Mouse (Mus musculus) spleen, adult 12 weeks (tissue): ENCODE results near the gene Arsa.

Source experiments
- DNase-seq: peaks from one replicate; pipeline ENCODE4 v3.0.0; 2022; ENCODE audit warnings: low spot score

Arsa gene

GRCm38 (mm10) chr15:89477091-89477491 is at the start of gene Arsa:
Gene Arsa (minus strand): TSS chr15:89477425.
- no peak for DNase-seq

DNA sequence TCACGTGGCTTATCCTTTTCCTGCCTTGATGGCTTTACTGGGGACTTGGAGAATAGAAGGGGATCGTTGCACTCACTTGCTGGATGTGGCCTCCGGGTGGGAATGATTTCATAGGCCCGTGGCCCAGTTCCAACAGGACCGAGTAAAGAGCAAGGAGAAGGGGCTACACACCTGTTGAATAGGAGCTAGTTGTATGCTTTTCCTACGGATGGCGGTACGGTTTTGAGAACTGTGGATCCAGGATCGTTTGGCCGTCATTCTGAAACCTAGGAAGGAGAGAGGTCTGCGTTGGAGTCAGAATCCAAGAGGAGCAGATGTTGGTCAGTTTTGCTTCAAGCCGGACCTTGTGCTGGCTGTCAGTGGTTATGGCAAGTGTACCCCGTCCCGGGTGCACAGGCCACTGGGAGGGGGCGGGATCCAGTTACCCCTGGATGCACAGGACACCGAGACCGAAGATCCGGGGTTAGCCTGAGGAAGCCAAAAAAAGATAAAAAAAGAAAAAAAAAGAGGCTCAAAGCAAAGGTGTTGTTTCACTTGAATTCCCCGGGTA is 49.6 kb upstream of the Arsa start:
- no peak for DNase-seq

DNA sequence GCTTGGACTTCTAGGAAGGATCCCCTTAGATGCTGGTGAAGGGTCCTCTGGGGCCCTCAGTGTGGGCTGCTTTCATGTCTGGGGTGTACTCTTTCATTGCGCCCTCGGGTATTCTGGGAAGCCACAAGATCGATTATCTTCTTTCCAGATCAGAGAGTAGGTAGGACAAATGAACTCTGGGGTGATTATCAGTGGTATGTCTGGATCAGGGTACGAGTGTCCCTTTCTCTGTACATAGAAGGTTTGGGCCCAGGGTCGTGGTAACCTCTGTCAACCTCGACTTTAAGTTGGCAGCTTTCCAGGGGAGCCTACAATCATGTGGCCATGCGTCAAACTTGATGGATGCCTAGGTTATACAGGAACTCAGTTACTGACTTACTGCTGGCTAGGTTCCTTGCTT is 48.7 kb upstream of the Arsa start:
- DNase-seq, result no peak

GRCm38 (mm10) chr15:89525464-89525863 is 48.2 kb upstream of the Arsa start:
- DNase-seq, result no peak

DNA sequence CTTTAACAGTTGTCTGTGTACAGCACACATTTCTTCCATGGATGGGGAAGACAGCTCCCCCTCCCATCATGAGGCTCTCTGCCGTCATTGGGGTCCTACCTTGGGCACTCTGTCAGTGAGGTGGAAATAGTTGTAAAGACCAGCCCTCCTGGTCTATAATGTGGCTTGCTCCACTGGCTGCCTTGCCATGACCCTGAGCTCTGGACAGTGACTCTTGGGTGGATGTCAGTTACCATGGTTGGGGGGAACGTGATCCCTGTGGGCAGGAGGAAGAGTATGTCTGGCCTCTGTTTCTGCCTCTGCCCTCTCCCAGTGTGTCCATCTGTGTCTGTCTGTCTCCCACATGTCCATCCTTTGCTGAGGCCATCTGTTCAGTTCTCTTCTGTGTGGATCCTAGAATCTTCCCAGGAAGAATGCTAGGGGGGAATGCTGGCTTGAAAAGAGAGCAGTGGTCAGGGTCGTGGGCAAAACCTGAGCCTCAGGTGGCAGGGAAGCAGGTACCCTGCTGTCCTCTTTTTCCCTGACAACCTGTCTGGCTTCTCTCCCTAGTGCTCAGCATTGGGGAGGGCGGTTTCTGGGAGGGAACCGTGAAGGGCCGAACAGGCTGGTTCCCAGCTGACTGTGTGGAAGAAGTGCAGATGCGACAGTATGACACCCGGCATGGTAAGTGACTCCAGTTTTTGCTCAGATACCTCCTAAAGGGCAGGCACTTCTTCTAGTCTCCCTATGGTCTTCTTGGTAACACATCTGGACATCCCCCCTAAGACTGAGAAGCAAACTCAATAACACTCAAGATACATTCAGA is 47.6 kb upstream of the Arsa start:
- DNase-seq, result no peak

GRCm38 (mm10) chr15:89524001-89524571 is 46.9 kb upstream of the Arsa start:
- DNase-seq, result no peak

- DNase-seq, result no peak
Observed at GRCm38 (mm10) chr15:89523283-89523832, 46.1 kb upstream of the Arsa start.

GRCm38 (mm10) chr15:89522566-89523282 is 45.5 kb upstream of the Arsa start:
- DNase-seq, result no peak

DNA sequence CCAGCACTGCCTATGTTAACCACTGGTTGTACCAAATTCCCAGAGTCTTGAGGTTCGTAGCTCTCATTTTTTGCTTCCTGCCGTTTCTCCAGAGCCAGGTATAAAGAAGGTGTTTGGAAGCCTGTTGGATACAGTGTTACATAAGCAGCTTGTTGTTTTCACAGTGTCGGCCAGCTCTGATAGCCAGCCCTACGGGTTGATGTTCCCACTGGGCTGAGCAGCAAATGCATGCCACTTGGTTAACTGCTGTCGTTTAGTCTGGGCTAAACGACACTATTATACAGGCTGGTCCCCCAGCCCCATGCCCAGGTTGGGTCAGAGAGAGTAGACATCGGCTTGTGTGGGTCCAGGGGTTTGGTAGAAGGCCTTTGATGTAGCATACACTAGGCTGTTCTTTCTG is 44.7 kb upstream of the Arsa start:
- DNase-seq, result no peak

GRCm38 (mm10) chr15:89512679-89513078 is 35.5 kb upstream of the Arsa start:
- DNase-seq, result no peak

GRCm38 (mm10) chr15:89507751-89508150 is 30.5 kb upstream of the Arsa start:
- no peak for DNase-seq

DNA sequence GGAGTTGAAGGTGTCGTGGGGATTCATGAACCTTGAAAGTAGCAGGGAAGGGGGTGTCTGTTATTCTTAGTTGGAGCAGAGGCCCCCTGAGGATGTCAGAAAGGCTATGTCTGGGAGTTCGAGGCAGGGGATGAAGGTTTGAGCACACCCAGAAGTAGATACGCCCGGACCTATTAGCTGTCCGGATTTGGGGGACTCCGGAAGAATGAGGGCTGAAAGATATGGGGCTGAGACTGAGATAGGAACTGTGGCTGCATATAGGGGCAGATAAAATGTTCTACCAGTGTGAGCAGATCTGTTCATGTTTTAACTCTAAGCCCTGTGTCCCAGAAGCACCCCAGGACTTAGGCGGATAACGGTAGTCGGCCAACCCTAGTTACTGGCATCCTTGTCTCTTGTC is 27.6 kb upstream of the Arsa start:
- DNase-seq, result no peak

- DNase-seq, result no peak
Observed at GRCm38 (mm10) chr15:89501321-89501720, 24.1 kb upstream of the Arsa start.

DNA sequence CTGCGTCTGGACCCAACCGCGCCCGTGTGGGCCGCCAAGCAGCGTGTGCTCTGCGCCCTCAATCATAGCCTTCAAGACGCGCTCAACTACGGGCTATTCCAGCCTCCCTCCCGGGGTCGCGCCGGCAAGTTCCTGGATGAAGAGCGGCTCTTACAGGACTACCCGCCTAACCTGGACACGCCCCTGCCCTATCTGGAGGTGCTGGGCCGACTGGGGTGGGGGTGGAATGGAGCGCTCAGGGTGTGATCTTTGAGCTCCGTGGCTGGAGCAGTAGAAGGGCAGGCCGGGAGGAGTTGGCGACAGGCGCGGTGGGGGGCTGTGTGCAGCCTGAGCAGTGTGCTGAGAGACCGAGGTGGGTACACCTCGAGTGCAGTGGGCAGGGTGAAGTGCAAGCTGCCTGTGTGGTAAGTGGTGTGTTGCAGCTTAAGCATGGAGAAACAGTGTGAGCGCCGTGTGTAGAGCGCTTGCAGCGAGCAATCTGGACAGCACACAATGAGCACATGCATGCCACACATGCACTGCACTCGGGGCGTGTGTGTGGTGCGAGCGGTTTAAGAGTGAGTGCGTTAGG is 23.1 kb upstream of the Arsa start:
- no peak for DNase-seq

- no peak for DNase-seq
Observed at GRCm38 (mm10) chr15:89499784-89500220, 22.6 kb upstream of the Arsa start.

DNA sequence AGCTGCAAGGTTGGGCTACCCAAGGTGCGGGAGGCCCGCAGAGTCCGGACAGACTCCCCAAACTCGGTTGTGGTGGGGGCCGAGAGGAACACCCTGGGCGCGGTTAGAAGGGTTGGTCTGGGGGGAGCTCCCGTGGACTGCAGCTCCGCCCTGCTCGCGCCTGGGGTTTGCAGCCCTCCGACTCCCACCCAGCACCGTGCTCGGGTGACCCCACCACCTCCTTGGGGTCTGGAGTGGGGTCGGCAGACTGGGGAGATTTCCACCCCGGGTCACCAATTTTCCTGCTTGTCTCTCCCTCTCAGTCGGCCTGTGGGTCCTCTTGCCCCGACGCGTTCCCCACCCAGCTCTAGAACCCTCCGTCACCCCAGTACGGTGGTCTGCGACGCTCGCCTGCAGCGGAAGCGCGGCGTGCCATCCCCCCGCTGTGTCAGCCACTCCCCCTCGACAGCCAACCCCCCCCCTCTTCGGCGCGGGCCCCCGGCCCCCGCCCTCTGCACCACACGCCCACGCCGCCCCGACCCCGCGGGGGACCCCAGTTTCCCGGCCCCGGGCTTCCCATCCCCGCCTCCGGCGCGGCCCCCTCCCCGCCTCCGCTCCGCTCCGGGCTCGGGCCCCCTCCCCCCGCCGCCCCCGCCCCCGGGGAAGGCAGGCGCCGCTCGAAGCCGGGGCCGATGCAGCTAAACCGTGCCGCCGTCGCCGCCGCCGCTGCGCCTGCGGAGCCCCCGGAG is 21.9 kb upstream of the Arsa start, which contains the start of gene Shank3:
Gene Shank3, plus strand, starts transcription at position 663 of the 728 bp plus-strand sequence.
- no peak for DNase-seq

DNA sequence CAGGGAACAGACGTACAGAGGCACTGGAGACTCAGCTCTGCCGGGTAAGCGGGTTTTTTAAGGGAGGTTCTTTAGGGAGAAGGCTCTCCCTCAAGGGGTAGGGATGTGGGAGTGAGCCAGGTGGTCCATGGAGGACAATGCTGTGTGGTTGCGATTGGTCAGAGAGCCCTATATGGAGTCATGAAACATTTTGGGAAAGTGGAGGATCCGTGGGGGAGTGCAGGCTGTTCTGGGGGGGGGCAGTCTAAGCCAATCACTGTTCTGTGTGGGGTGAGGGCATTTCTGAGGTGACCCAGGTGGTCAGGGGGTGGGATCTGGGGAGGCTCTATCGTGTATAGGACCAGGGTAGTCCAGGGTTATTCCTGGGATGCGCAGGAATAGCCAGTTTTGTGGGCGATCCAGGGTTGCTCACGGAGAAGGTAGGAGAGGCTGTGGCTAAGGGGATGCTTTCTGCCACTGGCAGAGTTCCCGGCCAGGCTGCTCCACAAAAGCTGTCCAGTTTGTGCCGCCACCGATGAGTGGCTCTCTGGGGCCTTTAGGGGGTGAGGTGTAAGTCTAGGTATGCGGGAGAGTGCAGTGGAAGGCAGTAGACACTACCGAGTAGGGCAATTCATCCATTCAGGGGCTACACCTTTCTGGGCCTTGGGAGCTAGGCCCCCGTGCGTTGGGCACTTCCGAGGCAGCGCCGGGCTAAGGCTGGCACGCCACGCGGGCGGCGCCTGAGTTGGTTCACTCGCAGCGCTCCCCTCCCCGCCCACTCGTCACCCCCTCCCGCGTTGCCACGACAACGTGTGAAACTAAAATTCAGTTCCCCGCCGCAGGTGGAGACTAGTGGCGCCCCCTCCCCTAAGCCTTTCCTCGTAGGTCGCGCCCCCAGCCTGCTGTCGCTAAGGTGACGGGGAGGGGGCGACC is 21.1 kb upstream of the Arsa start:
- no peak for DNase-seq

DNA sequence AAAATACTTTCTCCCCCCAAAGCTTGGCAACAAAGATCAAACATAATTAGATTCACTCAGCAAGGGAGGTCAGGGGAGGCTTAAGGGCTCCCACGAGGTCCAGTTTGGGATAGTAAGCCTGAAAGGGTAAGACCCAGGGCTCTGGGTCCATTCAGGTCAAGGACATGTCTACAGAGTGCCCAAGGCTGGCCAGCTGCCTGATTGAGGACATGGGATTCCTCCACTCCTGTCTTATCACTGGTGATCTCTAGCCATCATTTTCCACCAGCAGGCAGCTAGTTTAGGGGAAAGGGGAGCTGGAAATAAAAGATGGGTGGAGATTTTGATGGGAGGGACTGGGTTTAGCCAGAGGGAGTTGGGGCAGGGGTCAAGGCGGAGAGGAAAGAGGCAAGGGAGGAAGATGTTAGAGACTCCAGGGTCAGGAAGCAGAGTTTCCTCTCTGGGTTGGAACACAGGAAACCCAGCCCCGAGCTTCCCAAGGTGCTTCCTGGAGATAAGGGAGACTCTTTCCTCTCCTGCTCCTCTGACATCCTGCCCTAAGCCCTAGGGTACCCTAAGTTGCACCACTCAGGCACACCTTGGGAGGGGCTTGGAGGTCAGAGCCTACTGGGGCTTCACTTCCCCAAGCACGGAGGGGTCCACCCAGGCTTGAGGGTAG is 20.3 kb upstream of the Arsa start:
- DNase-seq, result no peak

DNA sequence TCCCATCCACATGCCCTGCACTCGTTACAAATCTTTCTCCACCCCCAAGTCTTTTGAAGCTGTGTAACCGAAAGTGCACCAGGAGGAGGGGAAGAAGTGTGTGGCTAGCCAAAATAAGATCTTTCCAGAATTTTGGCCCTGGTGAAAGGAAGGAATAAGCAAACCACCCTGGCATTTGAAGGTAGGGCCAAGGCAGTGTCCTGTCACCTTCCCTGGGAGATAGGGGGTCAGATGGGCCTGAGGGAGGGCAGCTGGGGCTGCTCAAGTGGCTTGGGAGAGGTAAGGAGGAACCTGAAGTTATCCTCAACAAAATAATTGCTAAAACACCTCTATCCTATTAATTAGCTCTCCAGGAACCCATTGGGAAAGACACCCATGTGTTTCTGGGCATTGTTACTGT is 19.6 kb upstream of the Arsa start:
- DNase-seq, result no peak

GRCm38 (mm10) chr15:89496131-89496530 is 18.9 kb upstream of the Arsa start:
- no peak for DNase-seq
